Mouse (Mus musculus) midbrain, embryonic 13.5 days (tissue): Measurements from ENCODE around the gene Irf2. TPM values are rescaled to one million over a fixed set of nuclear protein-coding genes. Genes with fewer than 3 reads are reported as not detected.

Experiments
- ATAC-seq: fragments of 200-750 bp; cut with Nextera tagmentation; 2 replicates; pipeline ENCODE4 v1.8.0; 2017; ENCODE audit warnings: mild to moderate bottlenecking, moderate TSS enrichment, moderate library complexity
- H3K27ac ChIP-seq: fragments of 300-500 bp; sonication (generic); 2 replicates; pipeline ENCODE4 v1.5.1; 2015; ENCODE audit warnings: inconsistent platforms, mild to moderate bottlenecking, moderate library complexity
- H3K27me3 ChIP-seq: fragments of 300-500 bp; sonication (generic); 2 replicates; pipeline ENCODE4 v1.6.1; 2015; ENCODE audit warnings: mild to moderate bottlenecking, inconsistent platforms
- H3K36me3 ChIP-seq: fragments of 300-500 bp; sonication (generic); 2 replicates; pipeline ENCODE4 v1.6.1; 2015; ENCODE audit warnings: mild to moderate bottlenecking, inconsistent platforms
- H3K4me1 ChIP-seq: fragments of 300-500 bp; sonication (generic); replicated peaks from 2 replicates; pipeline ENCODE4 v1.6.1; 2015; ENCODE audit warnings: inconsistent platforms
- H3K4me2 ChIP-seq: fragments of 300-500 bp; sonication (generic); replicated peaks from 2 replicates; pipeline ENCODE4 v1.6.1; 2015; ENCODE audit warnings: moderate library complexity, mild to moderate bottlenecking, inconsistent platforms
- H3K4me3 ChIP-seq: fragments of 300-500 bp; sonication (generic); replicated peaks from 2 replicates; pipeline ENCODE4 v1.5.1; 2015; ENCODE audit warnings: mild to moderate bottlenecking, inconsistent platforms
- H3K9ac ChIP-seq: fragments of 300-500 bp; sonication (generic); replicated peaks from 2 replicates; pipeline ENCODE4 v1.6.1; 2015; ENCODE audit warnings: mild to moderate bottlenecking, inconsistent platforms
- H3K9me3 ChIP-seq: fragments of 300-500 bp; sonication (generic); 2 replicates; pipeline ENCODE4 v1.6.1; 2016; ENCODE audit warnings: mild to moderate bottlenecking, inconsistent platforms
- WGBS: fragments of 180-500 bp; shearing (Covaris S2); methylation state at CpG from one replicate; pipeline ENCODE4 v1.1.7; 2015; 5-methylcytosine and 5-hydroxymethylcytosine counted together
- polyA plus RNA-seq: library from polyadenylated mRNA; unstranded; fragments of >200 nt; fragmentation: Nextera tagmentation; extraction: Ambion mirVana; gene quantifications from 2 replicates; pipeline ENCODE4 v1.2.1, GENCODE M21; 2015

Irf2 gene
- polyA plus RNA-seq, 1 experiment from 2014 or later = 9.8 TPM

DNA sequence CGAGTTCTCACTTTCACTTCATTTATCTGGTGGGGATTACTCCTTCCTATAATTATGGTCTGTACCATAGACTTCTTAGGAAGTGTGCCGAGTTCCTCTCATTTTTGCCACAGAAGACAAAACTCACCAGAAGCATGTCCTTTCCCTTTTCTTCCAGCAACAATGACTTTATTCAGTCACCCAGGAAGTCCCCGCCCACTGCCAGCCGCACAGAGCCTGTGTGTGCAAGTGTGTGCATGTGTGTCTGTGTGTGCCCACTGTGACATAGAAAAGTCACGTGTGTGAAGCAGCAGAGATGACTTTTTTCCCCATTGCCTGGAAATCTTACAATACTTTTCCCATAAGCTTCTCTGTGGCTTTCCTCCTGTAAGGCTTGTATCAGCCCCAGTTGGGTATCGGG is 141.8 kb downstream of the Irf2 start:
- ATAC-seq = no peak
- Histone ChIP-seq H3K9ac (no peak overlapping the region), H3K27ac (no peak overlapping the region), H3K4me3 (no peak overlapping the region), H3K4me2 (no peak overlapping the region), H3K4me1 (no peaks in the 10 kb centered on the region), H3K27me3 (no peaks in the 10 kb centered on the region), H3K36me3 (no peaks in the 10 kb centered on the region), H3K9me3 (no peaks in the 10 kb centered on the region)
- 78% methylated on average over 6 of the region's 6 CpGs for WGBS

DNA sequence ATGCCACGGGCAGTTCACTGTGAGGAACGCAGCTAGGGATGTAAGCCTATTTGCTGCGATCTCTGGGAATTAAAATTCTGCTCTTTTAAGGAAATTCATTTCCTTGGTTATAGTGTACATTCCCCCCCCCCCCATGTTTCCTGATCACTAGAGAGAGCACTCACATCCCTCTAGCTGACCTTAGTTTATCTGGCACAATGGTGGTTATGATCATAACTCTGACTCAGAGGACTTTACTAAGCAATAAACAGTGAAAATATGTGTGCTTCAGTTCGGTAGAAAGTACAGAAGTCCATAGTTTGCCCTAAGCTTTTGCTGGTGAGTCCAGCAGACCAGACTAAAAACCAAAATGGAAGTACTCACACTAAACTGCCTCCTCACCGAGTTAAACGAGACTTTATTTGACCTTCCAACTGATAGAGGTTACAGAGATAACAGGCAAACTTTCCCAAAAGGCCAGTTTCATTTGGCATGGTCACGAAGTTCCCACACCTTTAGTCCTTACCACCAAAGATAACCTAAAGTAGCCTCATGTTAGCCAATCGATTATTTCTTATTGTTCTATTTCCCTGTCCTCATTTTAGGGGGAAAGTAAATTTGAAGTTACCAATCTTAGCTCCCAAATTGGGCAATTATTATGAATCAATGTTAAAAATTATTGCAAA is 142.4 kb downstream of the Irf2 start:
- no peak for ATAC-seq
- no peak overlapping the region for H3K27ac ChIP-seq
- no peaks in the 10 kb centered on the region for H3K36me3 ChIP-seq
- no peaks in the 10 kb centered on the region for H3K9me3 ChIP-seq
- no peak overlapping the region for H3K9ac ChIP-seq
- no peaks in the 10 kb centered on the region for H3K27me3 ChIP-seq
- 86% methylated on average over 8 of the region's 8 CpGs for WGBS
- H3K4me1 ChIP-seq = no peaks in the 10 kb centered on the region
- no peak overlapping the region for H3K4me2 ChIP-seq
- H3K4me3 ChIP-seq = no peak overlapping the region

DNA sequence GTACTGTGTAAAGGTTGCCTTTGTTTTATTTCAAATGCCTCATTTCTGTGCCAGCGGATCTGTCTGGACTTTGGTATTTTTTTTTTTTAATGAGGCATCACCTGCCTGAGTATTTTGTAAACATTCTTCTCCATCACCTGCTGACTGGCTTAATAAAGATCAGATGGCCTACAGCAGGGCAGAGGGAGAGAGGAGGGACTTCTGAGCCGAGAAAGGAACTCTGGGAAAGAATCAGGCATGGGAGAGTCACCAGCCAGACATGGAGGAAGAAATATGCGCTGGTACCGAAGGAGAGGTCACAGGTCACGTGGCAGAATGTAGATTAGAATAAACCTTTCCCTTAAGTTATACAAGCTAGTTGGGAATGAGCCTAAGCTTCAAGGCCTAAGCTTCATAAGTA is 143.2 kb downstream of the Irf2 start:
- ATAC-seq = no peak

DNA sequence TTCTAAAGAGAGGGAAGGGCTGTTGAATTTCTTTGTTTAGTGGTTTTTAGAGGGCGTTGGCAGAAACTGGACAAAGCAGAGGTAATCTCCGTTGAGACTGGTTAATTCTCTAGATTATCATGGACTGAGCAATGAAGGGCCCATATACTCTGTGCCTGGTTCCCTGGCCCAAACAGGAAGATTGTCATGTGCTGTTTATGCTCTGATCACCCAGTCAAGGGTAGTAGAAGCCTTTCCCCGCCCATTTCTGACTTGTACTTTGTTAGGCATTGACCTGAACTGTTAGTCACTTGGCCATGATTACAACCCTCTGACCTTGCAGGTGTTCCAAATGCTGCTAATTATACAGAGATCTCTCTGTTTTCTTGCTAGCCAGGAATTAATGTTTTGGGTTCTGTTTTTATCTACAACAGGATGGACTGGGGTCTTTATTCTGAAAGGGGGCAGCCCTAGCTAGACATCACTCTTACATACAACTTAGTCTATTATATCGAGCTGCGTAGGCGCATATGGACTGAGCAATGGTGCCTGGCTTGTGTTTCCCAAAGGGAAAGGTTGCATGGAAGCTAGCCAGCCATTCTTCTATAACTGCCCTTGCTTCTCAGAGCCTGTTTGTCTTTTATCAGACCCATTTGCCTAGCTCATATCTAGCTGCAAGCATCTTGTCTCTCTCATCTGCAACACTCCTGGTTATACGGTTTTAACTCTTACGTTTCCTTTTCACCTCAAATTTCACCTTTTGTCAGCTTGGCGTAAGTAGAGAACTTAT is 143.9 kb downstream of the Irf2 start:
- Histone ChIP-seq H3K9ac (no peak overlapping the region), H3K27me3 (no peaks in the 10 kb centered on the region), H3K4me1 (no peaks in the 10 kb centered on the region), H3K4me2 (no peak overlapping the region), H3K4me3 (no peak overlapping the region), H3K27ac (no peak overlapping the region), H3K9me3 (no peaks in the 10 kb centered on the region), H3K36me3 (no peaks in the 10 kb centered on the region)
- no peak for ATAC-seq
- WGBS = 87% methylated on average over 9 of the region's 9 CpGs

More for the DNA sequence above, 143.2 kb downstream of the Irf2 start:
- no peak overlapping the region for H3K9ac ChIP-seq
- no peak overlapping the region for H3K4me3 ChIP-seq
- H3K36me3 ChIP-seq = no peaks in the 10 kb centered on the region
- H3K4me2 ChIP-seq = no peak overlapping the region
- H3K4me1 ChIP-seq = no peaks in the 10 kb centered on the region
- no peaks in the 10 kb centered on the region for H3K9me3 ChIP-seq
- no peak overlapping the region for H3K27ac ChIP-seq
- 52% methylated on average over 5 of the region's 5 CpGs for WGBS
- H3K27me3 ChIP-seq = no peaks in the 10 kb centered on the region

DNA sequence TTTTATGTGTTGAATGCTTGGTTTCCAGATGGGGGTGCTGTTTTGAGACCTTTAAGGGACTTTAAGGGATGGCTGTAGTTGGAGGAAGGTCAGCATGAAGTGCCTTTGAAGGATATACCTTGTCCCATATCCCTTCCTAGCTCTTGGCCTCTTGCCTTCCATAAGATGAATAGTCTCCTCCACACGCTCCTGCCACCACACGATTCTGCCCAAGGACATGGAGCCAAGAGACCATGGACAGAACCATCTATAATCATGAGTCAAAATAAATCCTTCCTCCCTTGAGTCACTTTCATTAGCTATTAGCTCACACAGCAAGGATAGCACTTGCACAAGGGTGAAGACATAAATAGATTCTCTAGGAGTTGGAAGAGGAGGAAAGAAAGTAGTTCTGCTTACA is 146.3 kb downstream of the Irf2 start:
- H3K4me2 ChIP-seq = no peak overlapping the region
- H3K9me3 ChIP-seq = no peaks in the 10 kb centered on the region
- 95% methylated on average over 2 of the region's 2 CpGs for WGBS
- H3K9ac ChIP-seq = no peak overlapping the region
- no peaks in the 10 kb centered on the region for H3K27me3 ChIP-seq
- no peak overlapping the region for H3K27ac ChIP-seq
- no peaks in the 10 kb centered on the region for H3K36me3 ChIP-seq
- ATAC-seq = no peak
- no peak overlapping the region for H3K4me3 ChIP-seq
- no peaks in the 10 kb centered on the region for H3K4me1 ChIP-seq

DNA sequence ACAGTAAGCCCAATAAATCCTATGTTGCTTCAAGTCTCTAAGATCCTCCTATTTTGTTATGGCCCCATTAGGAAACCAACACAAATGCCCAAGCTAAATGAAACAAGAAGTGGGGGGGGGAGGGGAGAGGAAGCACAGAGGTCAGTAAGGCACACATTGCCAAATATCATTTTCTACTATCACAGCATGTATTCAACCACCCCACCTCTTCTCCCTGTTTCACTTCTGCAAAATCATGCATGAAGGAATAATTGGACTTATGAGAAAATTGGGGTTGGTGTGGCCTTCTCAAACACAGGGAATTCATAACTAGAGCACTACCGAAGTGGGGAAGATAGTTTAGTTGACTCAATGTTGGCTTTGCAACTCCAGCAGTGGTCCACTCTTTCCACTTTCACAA is 146.7 kb downstream of the Irf2 start:
- H3K4me2 ChIP-seq = no peak overlapping the region
- H3K27ac ChIP-seq = no peak overlapping the region
- WGBS = 97% methylated on average over 1 of the region's 1 CpGs
- no peak for ATAC-seq
- H3K27me3 ChIP-seq = no peaks in the 10 kb centered on the region
- no peak overlapping the region for H3K4me3 ChIP-seq
- H3K36me3 ChIP-seq = no peaks in the 10 kb centered on the region
- no peak overlapping the region for H3K9ac ChIP-seq
- no peaks in the 10 kb centered on the region for H3K4me1 ChIP-seq
- no peaks in the 10 kb centered on the region for H3K9me3 ChIP-seq

DNA sequence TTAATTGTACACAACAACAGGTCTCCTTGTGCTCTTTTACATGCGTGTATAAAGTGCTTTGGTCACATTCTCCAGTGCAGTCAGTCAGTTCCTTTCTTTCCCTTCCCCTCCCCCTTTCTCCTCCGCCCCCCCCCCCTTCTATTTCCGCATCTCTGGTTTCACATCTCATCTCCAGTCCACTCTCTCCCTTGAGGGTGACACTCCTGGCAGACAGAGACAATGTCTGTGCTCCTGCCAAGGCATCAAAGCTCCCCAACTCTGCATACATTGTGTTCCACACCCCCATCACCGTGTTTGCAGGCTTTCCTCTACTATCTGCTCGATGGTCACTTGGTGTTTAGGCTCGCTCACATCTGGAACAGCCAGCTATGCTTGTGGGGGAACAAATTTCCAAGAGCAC is 147.9 kb downstream of the Irf2 start:
- H3K4me1 ChIP-seq = no peaks in the 10 kb centered on the region
- H3K9me3 ChIP-seq = no peaks in the 10 kb centered on the region
- H3K9ac ChIP-seq = no peak overlapping the region
- ATAC-seq = no peak
- WGBS = 76% methylated on average over 6 of the region's 6 CpGs
- H3K36me3 ChIP-seq = no peaks in the 10 kb centered on the region
- H3K27ac ChIP-seq = no peak overlapping the region
- H3K27me3 ChIP-seq = no peaks in the 10 kb centered on the region
- H3K4me2 ChIP-seq = no peak overlapping the region
- H3K4me3 ChIP-seq = no peak overlapping the region

DNA sequence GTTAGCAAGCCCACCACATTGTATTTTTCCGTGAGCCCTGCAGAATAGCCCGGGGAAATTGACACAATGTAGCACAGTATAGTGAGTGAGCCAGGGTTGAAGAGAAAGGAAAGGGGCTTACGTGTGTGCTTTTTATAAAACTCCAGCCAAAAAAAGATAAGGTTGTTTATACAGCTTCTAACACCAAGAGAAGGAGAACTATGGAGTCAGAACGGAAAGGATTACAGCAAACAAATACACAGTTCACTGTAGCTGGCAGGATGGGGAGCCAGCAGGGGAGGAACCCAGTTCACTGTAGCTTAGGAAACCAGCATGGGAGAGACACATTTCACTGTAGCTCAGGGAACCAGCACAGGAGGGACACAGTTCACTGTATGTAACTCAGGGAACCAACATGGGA is 149.0 kb downstream of the Irf2 start:
- ATAC-seq = no peak
- Histone ChIP-seq H3K4me3 (no peak overlapping the region), H3K27ac (no peak overlapping the region), H3K4me1 (no peaks in the 10 kb centered on the region), H3K9ac (no peak overlapping the region), H3K36me3 (no peaks in the 10 kb centered on the region), H3K27me3 (no peaks in the 10 kb centered on the region), H3K9me3 (no peaks in the 10 kb centered on the region), H3K4me2 (no peak overlapping the region)
- WGBS = 69% methylated on average over 4 of the region's 4 CpGs

DNA sequence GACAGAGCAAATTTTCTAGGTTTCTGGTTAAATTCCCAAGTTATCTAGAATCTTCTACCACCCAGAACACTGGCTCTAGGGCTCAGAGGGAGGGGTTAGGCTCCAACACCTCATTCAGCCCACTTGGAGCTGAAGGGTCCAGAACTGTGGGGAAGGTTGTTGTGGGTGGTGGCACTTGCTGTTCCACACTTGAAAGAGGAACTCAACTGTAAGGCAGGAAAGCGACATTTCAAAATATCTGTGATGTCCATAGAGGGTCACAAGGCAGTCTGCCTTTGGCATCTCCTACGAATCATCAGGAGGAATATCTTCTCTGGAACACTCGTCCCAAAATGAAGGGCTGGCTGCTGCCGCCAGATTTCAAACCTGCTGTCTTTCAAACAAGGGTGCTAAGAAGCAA is 150.7 kb downstream of the Irf2 start:
- Histone ChIP-seq H3K27me3 (no peaks in the 10 kb centered on the region), H3K4me2 (no peak overlapping the region), H3K36me3 (no peaks in the 10 kb centered on the region), H3K27ac (no peak overlapping the region), H3K4me3 (no peak overlapping the region), H3K4me1 (no peaks in the 10 kb centered on the region), H3K9ac (no peak overlapping the region), H3K9me3 (no peaks in the 10 kb centered on the region)
- no peak for ATAC-seq
- WGBS = 94% methylated on average over 4 of the region's 4 CpGs

DNA sequence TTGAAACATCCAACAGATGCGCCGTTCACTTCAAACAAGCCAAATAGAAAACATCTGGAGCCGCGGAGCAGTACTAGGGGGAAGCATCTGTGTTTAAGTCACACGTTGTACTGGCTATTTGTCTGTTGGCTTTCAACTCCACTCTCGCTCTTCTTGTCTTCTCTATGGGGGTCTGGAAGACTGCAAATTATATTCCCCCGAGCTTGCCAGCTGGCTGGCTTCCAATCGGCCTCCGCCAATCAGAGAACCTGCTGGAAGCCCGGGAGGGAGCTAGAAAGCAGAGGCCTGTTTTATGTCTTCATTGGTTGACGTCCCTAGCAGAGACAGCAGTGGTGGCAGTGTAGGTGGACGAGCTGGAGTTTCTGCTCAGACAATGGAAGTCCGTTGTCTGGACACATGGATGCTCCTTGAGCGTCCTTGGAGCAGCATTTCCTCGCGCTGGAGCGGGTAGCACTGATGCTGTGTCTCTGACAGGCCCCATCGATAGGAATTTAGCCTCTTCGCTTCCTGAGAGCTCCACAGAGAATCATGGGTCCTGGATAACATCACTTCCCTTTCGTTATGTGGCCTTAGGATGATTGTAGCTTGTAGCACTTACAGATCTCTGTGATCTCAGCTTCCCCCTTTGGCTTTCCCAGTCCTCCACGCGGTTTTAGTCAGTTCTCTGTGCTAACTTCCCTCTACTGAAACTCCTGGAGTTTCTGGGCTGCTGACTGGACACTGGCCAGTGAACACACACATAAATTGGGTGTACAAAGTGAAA is 153.2 kb downstream of the Irf2 start:
- 82% methylated on average over 22 of the region's 22 CpGs for WGBS
- H3K9me3 ChIP-seq = no peaks in the 10 kb centered on the region
- no peak overlapping the region for H3K4me3 ChIP-seq
- H3K27ac ChIP-seq = no peak overlapping the region
- no peaks in the 10 kb centered on the region for H3K27me3 ChIP-seq
- no peak overlapping the region for H3K4me2 ChIP-seq
- no peaks in the 10 kb centered on the region for H3K4me1 ChIP-seq
- no peak overlapping the region for H3K9ac ChIP-seq
- ATAC-seq = no peak
- no peaks in the 10 kb centered on the region for H3K36me3 ChIP-seq

DNA sequence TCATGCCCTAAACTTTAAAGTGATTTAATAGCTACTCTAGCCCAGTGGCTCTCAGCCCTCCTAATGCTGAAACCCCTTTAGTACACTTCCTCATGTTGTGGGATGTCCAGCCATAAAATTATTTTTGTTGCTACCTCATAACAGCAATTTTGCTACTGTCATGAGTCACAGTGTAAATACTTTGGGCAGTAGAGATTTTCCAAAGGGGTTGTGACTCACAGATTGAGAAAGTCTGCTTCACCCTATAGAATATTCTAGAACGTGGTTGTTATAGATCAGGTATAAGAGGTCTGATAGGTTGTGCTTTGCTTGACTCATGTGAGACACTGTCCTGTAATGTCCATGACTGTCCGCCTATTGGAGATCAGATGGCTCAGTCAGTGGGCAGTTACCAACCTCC is 154.9 kb downstream of the Irf2 start:
- H3K4me1 ChIP-seq = no peaks in the 10 kb centered on the region
- no peaks in the 10 kb centered on the region for H3K9me3 ChIP-seq
- no peak overlapping the region for H3K9ac ChIP-seq
- H3K4me3 ChIP-seq = no peak overlapping the region
- H3K27me3 ChIP-seq = no peaks in the 10 kb centered on the region
- no peak for ATAC-seq
- H3K36me3 ChIP-seq = no peaks in the 10 kb centered on the region
- no peak overlapping the region for H3K4me2 ChIP-seq
- H3K27ac ChIP-seq = no peak overlapping the region
- 95% methylated on average over 2 of the region's 2 CpGs for WGBS

DNA sequence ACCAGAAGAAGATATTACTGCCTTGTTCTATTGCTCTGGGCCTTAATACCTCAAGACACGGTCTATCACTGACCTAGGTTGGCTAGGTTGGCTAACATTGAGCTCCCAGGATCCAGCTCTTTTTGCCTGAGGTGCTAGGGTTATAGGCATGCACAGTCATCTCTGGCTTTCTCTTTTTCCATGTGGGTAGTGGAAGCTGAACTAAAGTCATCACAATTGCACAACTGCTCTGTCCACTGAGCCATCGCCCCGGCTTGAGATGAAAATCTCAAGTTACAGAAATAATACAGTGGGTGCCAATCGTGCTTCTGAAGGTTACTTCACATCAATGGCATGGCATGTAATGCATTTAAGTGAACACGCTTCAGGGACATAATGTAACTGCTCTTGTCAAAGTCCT is 156.5 kb downstream of the Irf2 start:
- 93% methylated on average over 5 of the region's 5 CpGs for WGBS
- Histone ChIP-seq H3K4me1 (no peaks in the 10 kb centered on the region), H3K27ac (no peak overlapping the region), H3K36me3 (no peaks in the 10 kb centered on the region), H3K9me3 (no peaks in the 10 kb centered on the region), H3K4me3 (no peak overlapping the region), H3K27me3 (no peaks in the 10 kb centered on the region), H3K4me2 (no peak overlapping the region), H3K9ac (no peak overlapping the region)
- ATAC-seq = no peak
